In the genomic region with DNA sequence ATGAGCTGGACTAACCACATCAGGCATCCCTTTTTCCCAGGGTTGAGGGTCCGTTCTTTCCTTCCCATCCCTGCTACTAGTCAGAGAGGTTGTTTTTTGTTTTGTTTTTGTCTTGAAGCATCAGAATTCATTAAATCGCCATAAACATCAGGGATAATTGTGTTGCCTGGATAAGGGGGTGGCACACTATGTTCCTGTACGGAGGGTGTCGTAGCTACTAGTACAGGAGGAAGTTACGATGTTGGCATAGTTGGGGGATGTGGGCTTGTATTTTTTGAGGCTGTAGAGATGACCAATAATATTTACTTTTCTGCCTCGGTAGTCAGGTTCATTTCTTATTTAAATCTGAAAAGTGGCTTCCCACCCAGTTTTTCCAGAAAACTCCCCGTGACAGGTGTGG, we compare ENCODE assay signal across 8 mouse cellular contexts. TPM values are rescaled to one million over a fixed set of nuclear protein-coding genes. Genes with fewer than 3 reads are reported as not detected.
DNase-seq lines count a peak whose midpoint lies in the region; ATAC-seq and TF ChIP-seq lines count a peak whose summit lies in the region.

No protein-coding gene starts in this region.

- peak overlapping the region; percentile 73 to 81 for H3K4me3 ChIP-seq in MEL (ENCODE audit: control insufficient read depth in 1 of 2, insufficient read depth in 1 of 2, low read depth in 2 of 2, low read length in 2 of 2)
- peak overlapping the region; percentile 74 for H3K4me3 ChIP-seq in hindbrain, embryonic 10.5 days
- H3K4me3 ChIP-seq in lung, embryonic 16.5 days (ENCODE audit: low read length) = peak overlapping the region; percentile 78
- H3K4me3 ChIP-seq in stomach, postnatal 0 days (ENCODE audit: low read depth, low read length) = peak overlapping the region; percentile 74

- TF ChIP-seq CTCF in MEL (IDR thresholded peaks at IDR 0.05 in 2 of 3, conservative IDR thresholded peaks at IDR 0.05 in 1 of 3; ENCODE audit: control insufficient read depth in 1 of 3, insufficient read depth in 1 of 3, low read depth in 2 of 3, low read length in 3 of 3, poor library complexity in 1 of 3, severe bottlenecking in 1 of 3) = no peak
- no peak for TF ChIP-seq CTCF in stomach, postnatal 0 days (IDR thresholded peaks at IDR 0.05; ENCODE audit: low read depth)

- H3K9ac ChIP-seq in MEL (ENCODE audit: control insufficient read depth, low read depth, low read length, poor library complexity, severe bottlenecking) = peak overlapping the region; percentile 74
- peak overlapping the region; percentile 87 for H3K9ac ChIP-seq in lung, embryonic 16.5 days (ENCODE audit: low read length)
- H3K9ac ChIP-seq in stomach, postnatal 0 days (ENCODE audit: low read length) = peak overlapping the region; percentile 88

- no peaks in the 10 kb centered on the region for H3K9me3 ChIP-seq in MEL (replicated peaks; ENCODE audit: insufficient read depth, low read length)
- no peaks in the 10 kb centered on the region for H3K9me3 ChIP-seq in hindbrain, embryonic 10.5 days
- H3K9me3 ChIP-seq in lung, embryonic 16.5 days (ENCODE audit: control insufficient read depth, low read length) = no peaks in the 10 kb centered on the region
- H3K9me3 ChIP-seq in stomach, postnatal 0 days (ENCODE audit: control insufficient read depth, low read length) = no peaks in the 10 kb centered on the region

- no peaks in the 10 kb centered on the region for H3K27me3 ChIP-seq in MEL (ENCODE audit: control insufficient read depth in 1 of 2, insufficient read depth in 2 of 2, low read length in 2 of 2)
- peaks cover 56% of the 10 kb centered on the region for H3K27me3 ChIP-seq in hindbrain, embryonic 10.5 days (ENCODE audit: insufficient read depth, poor library complexity, severe bottlenecking)
- H3K27me3 ChIP-seq in lung, embryonic 16.5 days (ENCODE audit: control insufficient read depth, insufficient read depth, low read depth, low read length) = no peaks in the 10 kb centered on the region
- no peaks in the 10 kb centered on the region for H3K27me3 ChIP-seq in stomach, postnatal 0 days (ENCODE audit: control insufficient read depth, insufficient read depth, low read length)

- no peak for TF ChIP-seq POLR2A in MEL (IDR thresholded peaks at IDR 0.05; ENCODE audit: control insufficient read depth in 1 of 2, insufficient read depth in 1 of 2, low read depth in 1 of 2, low read length in 2 of 2, poor library complexity in 1 of 2)

- DNase-seq in embryo, embryonic 10.5 days (ENCODE audit: low spot score) = peak; percentile 29
- DNase-seq in embryo, embryonic 10 days (ENCODE audit: low spot score) = no peak
- DNase-seq in MEL (ENCODE audit: low read depth, low spot score) = peak; percentile 60
- no peak for DNase-seq in hindbrain, embryonic 10.5 days (ENCODE audit: low spot score)
- DNase-seq in stomach, postnatal 0 days (ENCODE audit: low spot score) = no peak
- DNase-seq in urinary bladder, postnatal 10 days (ENCODE audit: low spot score) = no peak
- DNase-seq in ovary, postnatal 14 days (ENCODE audit: low spot score) = no peak

- peaks cover 5% of the 10 kb centered on the region for H3K79me2 ChIP-seq in MEL (ENCODE audit: control insufficient read depth, insufficient read depth, low read length, poor library complexity)

- 8% methylated on average over 7 of the region's 7 CpGs for WGBS in hindbrain, embryonic 10.5 days
- 3% methylated on average over 7 of the region's 7 CpGs for WGBS in lung, embryonic 16.5 days
- 8% methylated on average over 7 of the region's 7 CpGs for WGBS in stomach, postnatal 0 days

- TF ChIP-seq EP300 in MEL (IDR thresholded peaks at IDR 0.05; ENCODE audit: low read depth in 1 of 2, low read length in 2 of 2) = 0 out of 4 replicates have a peak, but pooled peaks of 1 of the 2 experiments have one; percentile 29
- TF ChIP-seq EP300 in stomach, postnatal 0 days (optimal IDR thresholded peaks at IDR 0.05) = no peak

- H3K4me1 ChIP-seq in MEL (ENCODE audit: control insufficient read depth in 1 of 2, insufficient read depth in 2 of 2, low read length in 2 of 2) = peaks cover 0 to 21% of the 10 kb centered on the region in 2 experiments
- H3K4me1 ChIP-seq in hindbrain, embryonic 10.5 days (replicated peaks) = peaks cover 30% of the 10 kb centered on the region
- H3K4me1 ChIP-seq in lung, embryonic 16.5 days (replicated peaks; ENCODE audit: control insufficient read depth, insufficient read depth, low read length) = peaks cover 27% of the 10 kb centered on the region
- H3K4me1 ChIP-seq in stomach, postnatal 0 days (replicated peaks; ENCODE audit: control insufficient read depth, insufficient read depth) = no peaks in the 10 kb centered on the region; the same call in 1 of the 2 replicates

- H3K4me2 ChIP-seq in lung, embryonic 16.5 days (ENCODE audit: low read depth, low read length) = peak overlapping the region; percentile 95
- peak overlapping the region; percentile 90 for H3K4me2 ChIP-seq in stomach, postnatal 0 days (replicated peaks; ENCODE audit: low read depth)

- TF ChIP-seq RAD21 in MEL (IDR thresholded peaks at IDR 0.05; ENCODE audit: low read depth, low read length) = no peak

- no peak for ATAC-seq in lung, embryonic 16.5 days (ENCODE audit: low read depth)
- no peak for ATAC-seq in stomach, postnatal 0 days (ENCODE audit: low FRiP score, low TSS enrichment)

- H3K36me3 ChIP-seq in MEL (ENCODE audit: control insufficient read depth in 1 of 2, insufficient read depth in 2 of 2, low read length in 2 of 2) = peaks cover 0 to 10% of the 10 kb centered on the region in 2 experiments; a peak in 2 of 4 replicates
- H3K36me3 ChIP-seq in hindbrain, embryonic 10.5 days = no peaks in the 10 kb centered on the region
- no peaks in the 10 kb centered on the region for H3K36me3 ChIP-seq in lung, embryonic 16.5 days (ENCODE audit: control insufficient read depth, insufficient read depth, low read length)
- H3K36me3 ChIP-seq in stomach, postnatal 0 days (ENCODE audit: control insufficient read depth, insufficient read depth, low read length) = no peaks in the 10 kb centered on the region

- peak overlapping the region; percentile 21; the same call in 1 of the 2 replicates for H3K27ac ChIP-seq in MEL (ENCODE audit: control insufficient read depth, low read depth, low read length)
- H3K27ac ChIP-seq in hindbrain, embryonic 10.5 days = 0 out of 2 replicates have a peak overlapping the region, but pooled peaks have one; percentile 84
- H3K27ac ChIP-seq in lung, embryonic 16.5 days (ENCODE audit: low read length) = peak overlapping the region; percentile 76; the same call in 1 of the 2 replicates
- peak overlapping the region; percentile 92 for H3K27ac ChIP-seq in stomach, postnatal 0 days (replicated peaks)

TF ChIP-seq in MEL, 35 proteins besides CTCF, POLR2A, EP300 and RAD21 (continues in another document):
- no peak for TF ChIP-seq TAL1 (IDR thresholded peaks at IDR 0.05; ENCODE audit: low read length)
- no peak for TF ChIP-seq MEF2A (IDR thresholded peaks at IDR 0.05; ENCODE audit: extremely low read depth, insufficient replicate concordance, low read depth, low read length, poor library complexity, severe bottlenecking)
- no peak for TF ChIP-seq E2F4 (IDR thresholded peaks at IDR 0.05; ENCODE audit: borderline replicate concordance, low read depth, low read length)
- TF ChIP-seq ZKSCAN1 (IDR thresholded peaks at IDR 0.05; ENCODE audit: low read depth, low read length) = no peak
- 0 out of 2 replicates have a peak, but pooled peaks have one; percentile 23 for TF ChIP-seq UBTF (IDR thresholded peaks at IDR 0.05; ENCODE audit: borderline replicate concordance, insufficient read depth, low read depth, low read length)

RNA-seq across cellular contexts. Expression of a gene that starts 1.4 kb away (rescaled TPM):
- 0.69 and 1.0 TPM in 2 replicates for total RNA-seq in MEL (2012; rRNA removed)
- polyA plus RNA-seq in MEL (2012; ENCODE audit: insufficient read depth in 1 of 2, insufficient read length in 2 of 2, low read depth in 1 of 2, low replicate concordance in 2 of 2, missing spikeins in 1 of 2) = 1 to 10 TPM in 1 of 2 experiments, not detected in 1; 3.5 TPM
- 4.1 and 4.4 TPM in 2 replicates for polyA plus RNA-seq in hindbrain, embryonic 10.5 days (2016; fragmentation: Nextera tagmentation; extraction: Ambion mirVana)
- polyA plus RNA-seq in lung, embryonic 16.5 days (2015; fragmentation: Nextera tagmentation; extraction: Ambion mirVana) = 12.2 and 13.9 TPM in 2 replicates
- 14.6 and 15.7 TPM in 2 replicates for polyA plus RNA-seq in stomach, postnatal 0 days (2015; fragmentation: Nextera tagmentation; extraction: Ambion mirVana)

RNA-seq across cellular contexts. Expression of a gene that starts 4.5 kb away (rescaled TPM):
- total RNA-seq in MEL (2012; rRNA removed) = 64.2 and 77.4 TPM in 2 replicates
- polyA plus RNA-seq in MEL (2012; ENCODE audit: insufficient read depth in 1 of 2, insufficient read length in 2 of 2, low read depth in 1 of 2, low replicate concordance in 2 of 2, missing spikeins in 1 of 2) = 100 to 1,000 TPM in 1 of 2 experiments, not detected in 1; 107 TPM
- polyA plus RNA-seq in hindbrain, embryonic 10.5 days (2016; fragmentation: Nextera tagmentation; extraction: Ambion mirVana) = 54.7 and 62.2 TPM in 2 replicates
- polyA plus RNA-seq in lung, embryonic 16.5 days (2015; fragmentation: Nextera tagmentation; extraction: Ambion mirVana) = 32.7 and 35.1 TPM in 2 replicates
- polyA plus RNA-seq in stomach, postnatal 0 days (2015; fragmentation: Nextera tagmentation; extraction: Ambion mirVana) = 22.7 and 24.1 TPM in 2 replicates

RNA-seq across cellular contexts. Expression of a gene that starts 38.4 kb away (rescaled TPM):
- 34.2 and 40.5 TPM in 2 replicates for total RNA-seq in MEL (2012; rRNA removed)
- polyA plus RNA-seq in MEL (2012; ENCODE audit: insufficient read depth in 1 of 2, insufficient read length in 2 of 2, low read depth in 1 of 2, low replicate concordance in 2 of 2, missing spikeins in 1 of 2) = 10 to 100 TPM in 1 of 2 experiments, not detected in 1; 72.4 TPM
- polyA plus RNA-seq in hindbrain, embryonic 10.5 days (2016; fragmentation: Nextera tagmentation; extraction: Ambion mirVana) = 91.0 and 109 TPM in 2 replicates
- 101 and 105 TPM in 2 replicates for polyA plus RNA-seq in lung, embryonic 16.5 days (2015; fragmentation: Nextera tagmentation; extraction: Ambion mirVana)
- polyA plus RNA-seq in stomach, postnatal 0 days (2015; fragmentation: Nextera tagmentation; extraction: Ambion mirVana) = 33.1 and 33.4 TPM in 2 replicates

RNA-seq across cellular contexts. Expression of a gene that starts 39.2 kb away (rescaled TPM):
- total RNA-seq in MEL (2012; rRNA removed) = 0.13 and 0.15 TPM in 2 replicates
- under 1 TPM in 1 of 2 experiments, not detected in 1; 0.45 TPM for polyA plus RNA-seq in MEL (2012; ENCODE audit: insufficient read depth in 1 of 2, insufficient read length in 2 of 2, low read depth in 1 of 2, low replicate concordance in 2 of 2, missing spikeins in 1 of 2)
- 7.1 and 7.3 TPM in 2 replicates for polyA plus RNA-seq in hindbrain, embryonic 10.5 days (2016; fragmentation: Nextera tagmentation; extraction: Ambion mirVana)
- polyA plus RNA-seq in lung, embryonic 16.5 days (2015; fragmentation: Nextera tagmentation; extraction: Ambion mirVana) = 2.1 and 2.2 TPM in 2 replicates
- 1.4 and 2.0 TPM in 2 replicates for polyA plus RNA-seq in stomach, postnatal 0 days (2015; fragmentation: Nextera tagmentation; extraction: Ambion mirVana)

RNA-seq across cellular contexts. Expression of a gene that starts 47.2 kb away (rescaled TPM):
- total RNA-seq in MEL (2012; rRNA removed) = 16.2 and 18.7 TPM in 2 replicates
- polyA plus RNA-seq in MEL (2012; ENCODE audit: insufficient read depth in 1 of 2, insufficient read length in 2 of 2, low read depth in 1 of 2, low replicate concordance in 2 of 2, missing spikeins in 1 of 2) = 10 to 100 TPM; 23.3 to 45.7 TPM
- polyA plus RNA-seq in hindbrain, embryonic 10.5 days (2016; fragmentation: Nextera tagmentation; extraction: Ambion mirVana) = 73.5 and 86.0 TPM in 2 replicates
- 87.9 and 90.6 TPM in 2 replicates for polyA plus RNA-seq in lung, embryonic 16.5 days (2015; fragmentation: Nextera tagmentation; extraction: Ambion mirVana)
- polyA plus RNA-seq in stomach, postnatal 0 days (2015; fragmentation: Nextera tagmentation; extraction: Ambion mirVana) = 54.0 and 59.4 TPM in 2 replicates

Comparison
In these comparisons a context has a peak if more than half of its experiments do, and no peak if none do; other contexts are left out.
1. DNase-seq: peak in embryo, embryonic 10.5 days (single experiment) and MEL (single experiment); none in embryo, embryonic 10 days (single experiment), hindbrain, embryonic 10.5 days (single experiment), stomach, postnatal 0 days (single experiment), urinary bladder, postnatal 10 days (single experiment) and ovary, postnatal 14 days (single experiment).
2. H3K27ac ChIP-seq: peak in every context shown above with its lines; median percentile 92 in stomach, postnatal 0 days; 84 in hindbrain, embryonic 10.5 days; 76 in lung, embryonic 16.5 days; 21 in MEL.
3. Peak in every context shown above with its lines, with median percentiles within 50 percentile points of each other: H3K4me3 ChIP-seq and H3K9ac ChIP-seq.